Mouse (Mus musculus) 3T3-L1 (cell line): ENCODE measurements at regions not wholly inside any gene's neighbourhood (a gene's known extent, or its start where the extent isn't known, plus 50 kb on each side); places are given as distances from the start of the nearest gene placed in this dataset.
"Not testable (repeated sequence)": the region's sequence is repeated elsewhere in the genome, so short reads cannot be mapped to it uniquely, and the experiment has no call there.

ENCODE experiments used
- DNase-seq: peaks from one replicate; pipeline ENCODE4 v3.0.0-alpha.2; 2015; ENCODE audit warnings: low read depth, low spot score

DNA sequence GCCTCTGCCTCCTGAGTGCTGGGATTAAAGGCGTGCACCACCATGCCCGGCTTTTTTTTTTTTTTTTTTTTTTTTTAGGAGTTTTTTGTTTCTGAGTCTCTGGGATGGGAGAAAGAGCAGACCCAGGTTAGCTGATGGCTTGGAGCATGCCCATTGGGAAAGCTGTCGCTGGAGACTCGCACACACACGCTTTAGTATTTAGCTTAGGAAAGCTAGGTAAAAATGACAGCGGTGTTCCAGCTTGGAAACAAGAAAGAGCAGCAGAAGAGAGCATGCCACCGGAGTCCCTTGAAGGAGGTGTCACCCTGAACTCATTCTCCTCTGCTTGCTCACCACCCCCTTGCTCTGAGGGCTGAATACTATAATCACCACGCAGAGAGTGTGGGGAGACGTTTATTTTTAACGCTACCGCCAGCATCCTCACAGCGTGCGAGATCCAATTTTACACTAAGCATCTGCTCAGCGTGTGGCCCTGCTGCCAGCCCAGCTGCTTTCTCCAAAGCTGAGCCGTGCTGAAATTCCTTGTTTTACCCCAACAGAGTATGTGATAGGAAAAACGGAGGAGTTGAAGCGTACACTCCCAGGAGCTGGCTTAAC lies 95.9 kb upstream of the Map3k1 start:
- no peak for DNase-seq

DNA sequence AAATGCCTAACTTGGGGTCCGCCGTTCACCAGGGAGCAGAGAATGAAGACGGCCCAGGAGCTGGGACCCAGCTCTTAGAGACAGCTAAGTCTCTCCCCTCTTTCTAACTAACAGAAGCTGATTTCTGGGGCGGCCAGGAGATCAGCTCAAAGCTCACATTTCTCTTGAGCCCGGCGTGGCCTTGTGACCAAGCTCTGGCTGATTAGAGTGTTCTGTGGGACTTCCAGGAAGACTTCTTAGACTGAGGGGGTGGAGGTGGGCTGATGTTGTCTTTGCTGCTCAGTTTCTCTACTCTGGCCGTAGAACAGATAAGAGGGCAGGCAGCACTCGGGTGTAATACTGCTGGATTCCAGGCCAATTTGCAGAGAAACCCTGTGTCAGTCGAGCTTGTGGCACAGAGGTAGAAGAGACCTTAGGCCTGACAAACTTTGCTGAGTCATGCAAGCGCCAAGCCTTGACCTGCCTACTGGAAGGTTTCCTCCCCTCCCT lies 96.5 kb upstream of the Map3k1 start:
- no peak for DNase-seq

DNA sequence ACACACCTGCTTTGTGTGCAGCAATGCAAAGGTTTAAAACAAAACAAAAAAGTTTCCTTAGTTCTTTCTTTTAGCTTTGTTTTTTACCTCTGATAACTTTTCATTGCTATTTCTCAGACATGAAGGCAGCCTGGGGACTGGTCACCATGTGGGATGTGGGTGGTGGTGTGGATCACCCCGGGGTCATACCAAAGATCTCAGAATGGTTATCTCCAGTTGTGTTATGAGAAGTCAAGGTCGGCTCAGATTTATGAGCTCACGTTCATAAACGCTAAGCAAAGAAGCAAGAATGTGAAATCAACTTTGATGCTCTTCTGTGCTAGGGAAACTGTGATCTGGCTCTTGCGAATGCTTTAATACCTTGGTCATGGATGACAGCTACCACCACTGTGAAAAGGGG lies 102.3 kb upstream of the Map3k1 start:
- no peak for DNase-seq

DNA sequence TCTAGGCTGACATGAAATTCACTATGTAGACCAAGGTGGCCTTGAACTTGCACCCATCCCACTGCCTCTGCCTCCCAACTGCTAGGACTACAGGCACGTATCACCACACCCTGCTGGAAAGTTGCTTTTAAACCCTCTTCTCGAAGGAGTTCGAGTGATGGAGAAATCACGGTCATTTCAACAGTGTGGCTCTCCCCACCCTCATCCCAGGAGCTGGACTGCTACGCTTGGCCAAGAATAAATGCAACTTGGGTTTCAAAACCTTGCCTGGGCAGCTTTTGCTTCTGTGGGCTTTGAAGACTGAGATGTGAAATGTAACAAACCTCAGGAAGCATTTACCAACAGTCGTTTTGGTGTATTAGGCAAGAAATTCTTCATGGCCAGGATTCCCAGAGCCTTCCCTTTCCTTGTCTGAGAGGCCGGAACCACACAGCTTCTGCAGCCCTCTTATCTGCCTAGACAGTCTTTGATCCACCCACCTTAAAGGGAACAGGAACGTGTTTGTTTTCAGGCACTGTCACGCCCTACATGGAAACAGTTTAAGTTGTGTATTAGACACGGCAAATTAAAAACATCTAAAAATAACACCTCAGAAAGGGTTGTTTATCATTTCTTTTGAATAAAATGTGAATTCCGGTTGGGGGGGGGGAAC lies 103.0 kb upstream of the Map3k1 start:
- DNase-seq = no peak

DNA sequence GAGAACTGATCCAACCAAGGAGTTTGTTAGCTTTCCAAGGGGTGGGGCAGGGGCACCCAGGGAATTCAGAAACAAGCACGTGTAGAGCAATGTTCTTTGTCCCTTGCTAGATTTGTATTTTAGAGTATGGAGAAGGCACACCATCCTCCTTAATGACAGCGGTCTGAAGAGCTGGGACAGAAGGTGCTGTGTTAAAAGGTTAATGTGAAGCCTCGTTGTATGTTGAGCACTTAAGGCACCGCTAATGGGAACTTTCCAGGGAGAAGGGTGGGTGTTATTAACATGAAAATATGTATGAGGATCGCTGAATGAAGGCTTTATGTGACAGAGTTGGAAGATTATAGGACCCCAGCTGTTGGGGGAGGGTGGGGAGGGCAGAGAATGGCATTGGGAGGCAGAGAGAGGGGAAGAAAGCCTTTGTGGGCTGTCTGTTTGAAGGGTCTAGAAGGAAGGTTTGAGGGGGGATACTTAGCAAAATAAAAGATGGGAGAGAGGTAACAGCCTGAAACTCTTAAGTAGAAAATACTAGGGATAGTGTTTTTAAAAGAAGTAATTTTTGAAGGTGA lies 105.6 kb upstream of the Map3k1 start:
- DNase-seq = no peak

DNA sequence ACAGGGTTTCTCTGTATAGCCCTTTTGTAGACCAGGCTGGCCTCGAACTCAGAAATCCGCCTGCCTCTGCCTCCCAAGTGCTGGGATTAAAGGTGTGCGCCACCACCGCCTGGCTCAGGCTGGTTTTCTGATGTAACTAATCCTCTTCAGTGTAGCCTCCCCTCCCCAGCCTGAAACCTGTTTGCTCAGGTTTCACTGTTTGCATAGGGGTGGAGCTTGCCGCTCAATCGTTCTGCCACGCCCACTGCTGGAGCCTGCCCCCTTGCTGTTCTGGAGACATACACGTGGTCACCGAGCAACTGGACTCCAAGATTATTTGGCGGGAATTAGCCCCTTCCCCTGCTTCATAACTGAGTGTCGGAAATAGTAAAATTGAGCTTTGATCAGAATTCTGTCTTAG lies 110.6 kb upstream of the Map3k1 start:
- not testable (repeated sequence) for DNase-seq

DNA sequence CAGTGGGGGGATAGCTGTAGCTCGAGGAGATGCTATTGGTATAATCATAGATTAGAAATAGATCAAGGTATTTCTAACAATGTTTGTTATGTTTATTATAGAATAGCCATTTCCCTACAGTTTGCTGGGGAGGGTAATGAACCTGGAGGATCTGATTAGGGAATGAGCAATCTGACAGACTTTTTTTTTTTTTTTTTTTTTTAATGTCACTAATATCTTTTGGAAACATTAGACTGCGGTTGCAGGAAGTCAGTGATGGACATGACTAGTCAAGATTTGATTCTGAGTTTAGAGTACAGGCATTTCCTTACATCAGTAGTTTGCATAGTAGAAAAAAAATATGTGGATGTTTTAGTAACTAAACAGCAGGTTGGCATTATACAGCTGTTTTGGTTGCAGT lies 111.7 kb upstream of the Map3k1 start:
- DNase-seq = no peak

DNA sequence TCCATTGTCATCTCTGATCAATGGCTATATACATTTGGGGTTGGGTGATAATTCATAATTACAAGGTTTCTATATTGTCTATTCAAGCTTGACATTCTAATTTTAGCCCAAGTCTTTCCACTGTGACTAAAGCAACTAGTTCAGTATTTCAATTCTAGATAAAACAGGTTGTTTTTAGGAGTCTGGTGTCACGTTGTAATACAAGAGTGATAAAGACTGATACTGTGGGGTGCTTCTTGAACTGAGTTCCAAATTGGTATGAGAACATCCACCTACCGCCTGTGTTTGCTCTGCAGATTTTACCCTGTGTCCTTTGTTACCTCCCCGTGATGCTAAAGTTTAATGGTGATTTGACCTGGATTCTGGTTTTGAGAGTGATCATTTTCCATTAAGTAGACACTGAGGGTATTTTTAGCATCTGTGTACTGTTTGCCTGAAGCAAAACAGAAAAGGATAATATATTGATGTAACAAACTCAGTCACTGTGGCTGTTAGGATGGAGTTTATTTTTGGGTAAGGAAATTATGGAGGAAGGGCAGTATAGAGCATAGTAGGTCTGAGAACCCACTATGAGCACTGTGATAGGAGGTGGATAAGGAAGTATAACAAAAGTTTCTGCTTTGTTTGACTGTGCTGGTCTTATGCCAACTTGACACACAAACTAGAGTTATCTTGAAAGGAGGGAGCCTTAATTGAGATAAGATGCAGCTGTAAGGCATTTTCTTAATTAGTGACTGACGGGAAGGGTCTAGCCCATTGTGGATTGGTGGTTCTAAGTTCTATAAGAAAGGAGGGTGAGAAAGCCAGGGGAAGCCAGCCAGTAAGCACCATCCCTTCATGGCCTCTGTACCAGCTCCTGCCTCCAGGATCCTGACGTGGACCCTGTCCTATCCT lies 112.6 kb upstream of the Map3k1 start:
- no peak for DNase-seq

DNA sequence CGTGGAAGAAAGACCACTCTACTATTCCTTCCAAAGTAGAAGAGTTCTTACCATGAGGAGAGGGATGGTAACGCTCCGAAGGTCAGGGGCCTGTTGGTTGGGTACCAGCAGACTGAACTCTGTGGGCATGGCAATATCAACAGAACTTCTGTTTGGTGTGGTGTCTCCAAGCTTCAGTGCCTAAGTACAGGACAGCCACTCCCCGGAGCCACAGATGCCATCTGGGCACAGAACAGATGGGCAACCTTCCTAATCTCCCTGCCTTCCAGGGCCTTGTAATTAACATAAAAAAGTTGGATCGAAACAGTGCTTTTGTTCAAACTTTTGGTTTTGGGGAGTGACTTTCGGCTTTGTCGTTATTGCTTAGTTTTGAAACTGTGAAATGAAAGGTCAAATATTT lies 116.6 kb upstream of the Map3k1 start:
- DNase-seq = no peak

DNA sequence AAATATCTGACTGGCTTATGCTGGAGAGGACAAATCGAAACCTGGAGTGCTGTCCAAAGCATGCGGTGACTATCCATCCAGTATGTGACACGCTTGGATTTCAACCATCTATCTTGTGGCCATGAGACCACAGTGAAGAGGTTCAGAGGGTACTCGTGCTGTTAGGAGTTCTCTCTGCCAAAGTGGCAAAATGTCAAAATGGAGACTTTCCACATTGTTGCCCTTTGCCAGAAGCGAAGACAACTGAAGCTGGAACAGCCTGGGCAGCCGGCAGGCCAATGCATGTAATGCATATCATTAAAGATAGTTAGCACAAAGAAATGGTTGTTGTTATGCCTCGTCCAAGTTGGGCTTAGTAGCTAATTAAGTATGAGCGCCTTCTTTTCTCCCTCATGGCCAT lies 118.0 kb upstream of the Map3k1 start:
- no peak for DNase-seq

DNA sequence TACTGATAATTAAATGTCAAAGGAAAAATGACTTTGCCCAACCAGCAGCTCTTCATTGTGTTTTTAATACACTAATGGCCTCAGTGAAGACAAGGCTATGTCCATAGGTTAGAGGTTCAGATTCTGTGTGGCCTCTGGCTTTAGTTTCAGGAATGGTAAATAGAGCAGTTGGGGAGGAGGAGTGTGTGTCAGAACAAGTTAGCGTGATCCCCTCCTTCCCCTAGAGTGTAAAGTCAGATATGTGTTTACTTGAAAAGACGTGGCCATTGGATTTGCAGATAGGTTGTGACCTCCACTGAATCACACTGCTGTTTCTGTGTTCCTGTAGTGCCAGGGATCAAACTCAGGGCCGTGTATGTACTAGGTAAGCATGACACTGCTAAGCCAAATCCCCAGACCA lies 118.7 kb upstream of the Map3k1 start:
- DNase-seq = no peak

DNA sequence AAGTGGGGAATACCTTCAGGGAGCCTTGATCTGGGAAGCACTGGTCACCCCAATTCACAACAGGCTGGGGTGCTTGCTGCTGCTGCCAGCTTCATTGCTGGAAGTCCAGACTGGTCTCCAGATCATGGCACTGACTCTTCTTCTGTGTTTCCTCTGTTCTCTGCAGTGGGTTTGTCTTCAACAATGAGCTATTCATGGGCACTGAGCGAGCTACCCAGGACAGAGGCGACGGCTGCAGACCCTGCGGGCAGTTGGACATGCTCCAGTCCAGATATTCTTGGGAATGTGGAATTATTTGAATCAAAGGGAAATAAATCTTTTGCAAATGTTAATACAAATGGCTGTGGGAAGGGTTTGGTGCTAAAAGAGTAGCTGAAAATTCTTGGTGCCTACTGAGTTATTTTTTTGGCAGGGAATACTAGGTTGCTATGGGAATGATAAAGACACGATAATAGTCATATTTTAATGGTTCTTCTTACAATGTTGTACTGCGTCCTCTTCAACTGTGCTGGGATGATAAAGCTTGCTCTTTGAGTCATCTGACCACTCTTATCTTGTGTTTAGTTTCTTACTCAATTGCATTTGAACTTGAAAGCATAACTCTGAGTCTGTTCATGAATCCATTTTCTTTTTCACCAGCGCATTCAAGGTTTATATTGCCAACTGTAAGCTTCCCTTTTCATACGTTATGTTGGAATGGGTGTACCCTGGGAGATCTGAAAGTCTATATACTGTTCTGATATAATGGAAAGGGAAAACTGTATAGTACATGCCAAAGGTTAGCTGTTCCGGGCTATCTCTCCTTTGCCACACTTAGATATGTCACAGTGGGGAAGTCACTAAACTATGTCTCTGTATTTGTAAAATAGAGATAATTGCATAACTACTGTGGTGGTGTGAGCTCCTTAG lies 120.1 kb upstream of the Map3k1 start:
- no peak for DNase-seq

DNA sequence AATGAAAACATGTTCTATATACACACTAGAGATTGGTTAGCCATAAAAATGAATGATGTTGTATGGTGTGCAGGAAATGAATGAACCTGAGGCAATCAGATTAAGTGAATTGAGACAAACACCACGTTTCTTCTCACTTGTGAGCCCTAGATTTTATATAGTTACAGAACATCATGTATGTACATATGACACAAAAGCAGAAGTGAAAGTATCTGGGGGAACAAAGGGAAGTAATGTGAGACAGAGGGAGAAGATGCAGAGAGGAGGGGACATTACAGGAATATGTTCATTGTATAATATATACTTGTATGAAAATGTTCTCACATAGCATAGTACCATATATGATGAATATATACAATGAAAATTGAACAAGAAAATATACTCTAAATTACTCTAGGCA lies 121.1 kb upstream of the Map3k1 start:
- DNase-seq = no peak

DNA sequence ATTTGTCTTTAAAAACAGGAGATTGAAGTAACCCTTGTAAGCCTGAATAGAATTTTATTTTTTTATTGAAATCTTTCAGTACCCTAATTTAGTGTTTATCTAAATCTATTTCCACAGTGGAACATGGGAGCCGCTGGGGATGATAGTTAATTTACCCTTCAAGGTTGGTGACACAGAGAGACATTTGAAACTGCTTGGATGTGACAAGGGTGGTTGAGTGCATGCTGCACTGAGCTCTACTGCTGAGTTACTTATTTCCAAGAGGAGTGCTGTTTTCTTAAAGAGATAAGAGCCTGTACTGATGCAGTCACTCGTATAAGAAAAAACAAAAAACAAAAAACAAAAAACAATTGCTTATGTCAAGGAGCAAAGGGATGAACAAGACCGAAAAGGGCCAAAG lies 123.7 kb upstream of the Map3k1 start:
- DNase-seq = no peak

DNA sequence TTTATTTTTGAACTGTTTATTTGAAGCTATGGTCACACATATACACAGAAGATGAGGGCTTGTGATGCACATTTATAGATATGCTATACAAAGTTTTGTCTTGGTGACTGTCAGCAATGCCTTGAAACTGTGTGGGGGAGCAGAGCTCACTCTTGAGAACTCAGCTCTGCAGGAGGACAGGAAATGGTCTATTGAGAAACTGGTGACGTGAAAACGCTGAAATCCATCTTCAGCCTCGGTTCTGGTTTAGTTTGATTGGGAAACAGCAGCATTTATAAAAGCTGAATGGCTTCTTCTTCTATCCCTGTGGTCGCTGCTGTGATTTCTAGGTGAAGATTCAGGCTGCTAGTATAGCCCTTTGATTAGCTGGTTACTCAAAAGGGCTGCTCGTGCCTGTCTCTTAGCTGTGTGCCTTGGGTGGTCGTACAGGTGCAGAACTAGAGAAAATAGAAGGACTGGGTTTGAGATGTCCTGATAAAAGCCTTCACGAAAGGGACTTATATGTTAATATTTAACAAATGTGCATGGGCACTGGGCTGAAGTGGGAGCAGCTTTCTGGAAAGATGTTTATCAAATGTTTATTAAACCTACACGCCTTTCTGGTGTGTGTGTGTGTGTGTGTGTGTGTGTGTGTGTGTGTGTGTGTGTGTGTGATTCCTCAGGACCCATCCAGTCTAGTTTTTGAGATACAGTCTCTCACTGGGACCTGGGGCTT lies 124.9 kb upstream of the Map3k1 start:
- no peak for DNase-seq

DNA sequence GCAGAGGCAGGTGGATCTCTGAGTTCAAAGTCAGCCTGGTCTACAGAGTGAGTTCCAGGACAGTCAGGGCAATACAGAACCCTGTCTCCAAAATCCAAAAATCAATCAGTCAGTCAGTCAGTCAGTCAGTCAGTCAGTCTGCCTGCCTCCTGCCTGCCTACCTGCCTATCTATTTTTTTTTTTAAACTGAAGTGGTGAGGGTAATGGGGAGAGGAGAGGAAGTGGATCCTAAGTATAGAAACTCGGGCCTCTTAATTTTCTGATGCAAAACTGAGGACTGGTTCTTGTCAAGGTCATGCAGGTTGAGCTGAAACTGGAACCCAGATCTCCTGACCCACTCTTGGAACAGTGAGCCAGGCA lies 126.9 kb upstream of the Map3k1 start:
- no peak for DNase-seq

DNA sequence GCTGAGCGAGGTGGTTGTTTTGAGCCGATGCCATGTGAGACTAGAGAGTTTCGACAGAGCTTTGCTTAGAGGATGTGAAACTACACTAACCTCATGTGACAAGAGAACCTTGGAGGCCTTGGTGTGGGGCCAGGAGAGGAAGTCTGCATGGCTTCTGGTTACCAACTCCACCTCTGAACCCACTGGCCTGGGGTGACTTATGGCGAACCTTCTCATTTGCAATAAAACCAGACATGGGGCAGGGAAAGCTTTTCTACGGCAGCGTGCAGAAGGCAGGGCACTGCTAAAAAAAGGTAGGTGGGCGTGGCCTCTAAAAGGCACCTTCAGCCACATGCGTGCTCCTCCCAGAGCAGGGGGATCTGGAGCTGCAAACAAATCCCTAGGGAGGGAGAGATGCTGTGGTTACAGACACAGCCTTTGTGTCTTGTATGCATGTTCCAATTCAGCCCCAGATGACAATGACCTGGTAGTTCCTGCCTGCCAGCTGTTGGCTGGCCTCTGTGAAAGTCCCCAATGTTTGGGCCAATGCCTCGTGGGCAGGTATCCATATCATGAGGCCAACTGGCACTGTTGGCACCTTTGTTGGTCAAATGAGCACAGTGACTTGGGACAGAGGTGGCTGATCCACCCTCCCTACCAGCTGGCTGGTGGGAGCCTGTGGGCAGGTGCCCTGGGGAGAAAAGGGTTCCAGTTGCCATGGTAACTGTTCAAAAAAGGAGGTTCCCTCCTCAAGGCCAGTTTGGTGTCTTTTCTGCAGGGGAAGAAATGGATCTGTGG lies 127.5 kb upstream of the Map3k1 start:
- peak; percentile 2 for DNase-seq

DNA sequence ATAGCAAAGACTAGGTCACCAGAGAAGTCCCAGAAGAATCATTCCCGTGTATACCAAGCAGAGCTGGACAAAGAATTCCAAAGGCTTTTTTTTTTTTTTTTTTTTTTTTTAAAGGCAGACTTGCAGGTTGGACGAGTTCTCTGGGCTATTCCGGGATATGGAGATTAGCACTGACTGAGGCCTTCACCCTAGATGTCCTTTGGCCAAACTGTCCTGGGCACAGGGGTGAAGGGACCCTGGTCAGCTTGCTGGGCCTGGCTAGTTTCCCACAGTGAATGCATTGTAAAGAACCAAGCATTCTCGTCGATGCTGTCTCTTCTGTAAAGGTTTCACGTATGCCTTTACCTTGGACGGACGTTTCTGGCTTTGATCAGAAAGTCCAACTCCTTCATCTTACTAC lies 128.2 kb upstream of the Map3k1 start:
- no peak for DNase-seq

DNA sequence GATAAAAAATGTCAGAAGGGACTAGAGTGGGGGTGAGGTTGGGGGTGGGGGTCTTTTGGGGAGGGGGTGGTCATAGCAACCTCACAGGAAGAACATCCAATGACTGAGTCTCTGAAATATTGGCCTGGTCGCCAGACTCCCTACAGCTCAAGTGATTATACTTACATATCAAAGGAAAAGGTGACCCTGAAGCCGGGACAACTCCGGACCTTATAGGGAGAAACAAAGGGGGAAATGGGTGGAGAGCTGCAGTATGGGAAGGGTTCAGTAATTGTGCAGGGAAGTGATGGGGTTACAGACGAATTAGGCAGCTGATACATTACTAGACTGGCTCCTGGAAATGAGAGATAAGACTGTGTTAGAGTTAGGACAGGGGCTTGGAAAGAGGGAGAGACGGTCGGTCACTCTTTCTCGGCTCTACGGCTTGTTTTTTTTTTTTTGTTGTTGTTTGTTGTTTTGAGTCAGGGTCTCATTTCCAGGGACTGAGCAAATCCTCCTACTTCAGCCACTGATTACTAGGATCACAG lies 130.2 kb upstream of the Map3k1 start:
- no peak for DNase-seq
